Mouse (Mus musculus) G1E (cell line): ENCODE measurements around the gene Il11ra1. TPM values are rescaled to one million over a fixed set of nuclear protein-coding genes. Genes with fewer than 3 reads are reported as not detected.
"Not testable (repeated sequence)": the region's sequence is repeated elsewhere in the genome, so short reads cannot be mapped to it uniquely, and the experiment has no call there.

Experiments used
- ATAC-seq: 2 replicates; pipeline ENCODE4 v1.8.0; 2016; ENCODE audit warnings: mild to moderate bottlenecking; ENCODE audit not compliant: insufficient number of reproducible peaks, poor library complexity, low FRiP score, severe bottlenecking; ENCODE audit errors: extremely low read depth
- DNase-seq: peaks from one replicate; pipeline ENCODE4 v3.0.0; 2012; ENCODE audit warnings: low spot score
- H3K27me3 ChIP-seq: 2 replicates; pipeline ENCODE4 v1.6.1; 2012; ENCODE audit warnings: mild to moderate bottlenecking, low read length, inconsistent platforms; ENCODE audit not compliant: insufficient read depth
- H3K36me3 ChIP-seq: replicated peaks from 2 replicates; pipeline ENCODE3; 2012; ENCODE audit warnings: mild to moderate bottlenecking, inconsistent platforms
- H3K4me1 ChIP-seq: 2 replicates; pipeline ENCODE4 v1.6.1; 2012; ENCODE audit warnings: low read depth, low read length, inconsistent platforms, mixed read lengths; ENCODE audit not compliant: insufficient read depth
- H3K4me3 ChIP-seq: 2 replicates; pipeline ENCODE4 v1.5.1; 2012; ENCODE audit warnings: low read depth, mild to moderate bottlenecking, inconsistent platforms, low read length, moderate library complexity, mixed read lengths
- H3K9me3 ChIP-seq: replicated peaks from 2 replicates; pipeline ENCODE4 v1.6.1; 2012; ENCODE audit warnings: inconsistent platforms
- CTCF ChIP-seq: IDR thresholded peaks from 2 replicates; pipeline ENCODE4 v1.5.1; 2012; ENCODE audit warnings: low read depth, low read length, inconsistent platforms, mixed read lengths
- GATA1 ChIP-seq: IDR thresholded peaks from 2 replicates; pipeline ENCODE4 v1.6.1; 2012; ENCODE audit warnings: borderline replicate concordance, low read length, inconsistent platforms, mixed read lengths
- GATA2 ChIP-seq: IDR thresholded peaks from 2 replicates; pipeline ENCODE4 v1.6.1; 2012; ENCODE audit warnings: low read depth, low read length, inconsistent platforms, borderline replicate concordance
- POLR2AphosphoS5 ChIP-seq: IDR thresholded peaks from 2 replicates; pipeline ENCODE4 v1.6.1; 2012; ENCODE audit warnings: low read depth, low read length, inconsistent platforms; ENCODE audit not compliant: insufficient replicate concordance
- TAL1 ChIP-seq: conservative IDR thresholded peaks from 2 replicates; pipeline ENCODE4 v1.6.1; 2012; ENCODE audit warnings: low read depth, low read length, inconsistent platforms, mixed read lengths
- polyA plus RNA-seq: library from polyadenylated mRNA; stranded (reverse); fragments of >175 nt; gene quantifications from 2 replicates; pipeline ENCODE4 v1.2.3, GENCODE M21; 2012
- total RNA-seq, 2 experiments: library from RNA; stranded (forward) in 1 of 2; stranded (reverse) in 1 of 2; fragments of 200-1000 nt in 1 of 2; fragments of >200 nt in 1 of 2; fragmentation: Nextera tagmentation in 1 of 2; gene quantifications; 2 replicates each; pipeline ENCODE4 v1.2.3; 2014 to 2017

Il11ra1 gene
- total and polyA plus RNA-seq, 3 experiments = 3.4 to 18.5 (median 4.6) TPM

GRCm38 (mm10) chr4:41760288-41760721, 60.5 kb downstream of the Il11ra1 start:
- no peak for TF ChIP-seq GATA2
- TF ChIP-seq GATA1 = no peak
- TF ChIP-seq CTCF = no peak
- TF ChIP-seq POLR2AphosphoS5 = no peak
- TF ChIP-seq TAL1 = no peak
- Histone ChIP-seq H3K27me3 (no peaks in the 10 kb centered on the region), H3K36me3 (peaks cover 41% of the 10 kb centered on the region), H3K9me3 (no peaks in the 10 kb centered on the region), H3K4me3 (peak overlapping the region; percentile 62; the same call in 1 of the 2 replicates), H3K4me1 (peaks cover 51% of the 10 kb centered on the region)
- DNase-seq (peak; percentile 91), ATAC-seq (peak; percentile 89)

- H3K9me3 ChIP-seq = no peaks in the 10 kb centered on the region
- TF ChIP-seq CTCF (no peak), TAL1 (no peak), GATA2 (no peak), POLR2AphosphoS5 (no peak), GATA1 (no peak)
- H3K27me3 ChIP-seq = no peaks in the 10 kb centered on the region
- peak overlapping the region; percentile 62; the same call in 1 of the 2 replicates for H3K4me3 ChIP-seq
- H3K36me3 ChIP-seq = peaks cover 41% of the 10 kb centered on the region
- H3K4me1 ChIP-seq = peaks cover 47% of the 10 kb centered on the region
- DNase-seq (peak; percentile 10), ATAC-seq (no peak)
Measured at GRCm38 (mm10) chr4:41760911-41761310, 61.1 kb downstream of the Il11ra1 start.

- H3K4me3 ChIP-seq = no peak overlapping the region
- ATAC-seq (no peak), DNase-seq (no peak)
- no peaks in the 10 kb centered on the region for H3K27me3 ChIP-seq
- no peaks in the 10 kb centered on the region for H3K9me3 ChIP-seq
- TF ChIP-seq GATA2 (no peak), CTCF (no peak), POLR2AphosphoS5 (no peak), GATA1 (no peak), TAL1 (no peak)
- peaks cover 40% of the 10 kb centered on the region for H3K4me1 ChIP-seq
- H3K36me3 ChIP-seq = peaks cover 35% of the 10 kb centered on the region
Measured at GRCm38 (mm10) chr4:41761680-41762079, 61.9 kb downstream of the Il11ra1 start.

GRCm38 (mm10) chr4:41762099-41762687, 62.4 kb downstream of the Il11ra1 start:
- Histone ChIP-seq H3K4me3 (no peak overlapping the region), H3K27me3 (no peaks in the 10 kb centered on the region), H3K4me1 (peaks cover 35% of the 10 kb centered on the region), H3K9me3 (no peaks in the 10 kb centered on the region), H3K36me3 (peaks cover 30% of the 10 kb centered on the region)
- no peak for TF ChIP-seq POLR2AphosphoS5
- no peak for TF ChIP-seq GATA2
- no peak for TF ChIP-seq TAL1
- no peak for ATAC-seq
- no peak for DNase-seq

GRCm38 (mm10) chr4:41762688-41763114, 62.9 kb downstream of the Il11ra1 start:
- not testable (repeated sequence) for H3K4me3 ChIP-seq, H3K9me3 ChIP-seq, H3K27me3 ChIP-seq, ATAC-seq, DNase-seq
- H3K4me1 ChIP-seq = peaks cover 32% of the 10 kb centered on the region
- peaks cover 25% of the 10 kb centered on the region for H3K36me3 ChIP-seq

- ATAC-seq, DNase-seq, H3K9me3 ChIP-seq, H3K27me3 ChIP-seq, H3K4me3 ChIP-seq: not testable (repeated sequence)
- peaks cover 32% of the 10 kb centered on the region for H3K4me1 ChIP-seq
- H3K36me3 ChIP-seq = peaks cover 20% of the 10 kb centered on the region
Measured at GRCm38 (mm10) chr4:41763176-41763575, 63.4 kb downstream of the Il11ra1 start.

GRCm38 (mm10) chr4:41767301-41767700, 67.5 kb downstream of the Il11ra1 start:
- not testable (repeated sequence) for H3K27me3 ChIP-seq, DNase-seq, H3K4me1 ChIP-seq, H3K36me3 ChIP-seq, ATAC-seq, H3K4me3 ChIP-seq, H3K9me3 ChIP-seq

- not testable (repeated sequence) for H3K36me3 ChIP-seq, H3K4me1 ChIP-seq, H3K4me3 ChIP-seq, DNase-seq, H3K9me3 ChIP-seq, ATAC-seq, H3K27me3 ChIP-seq
Measured at GRCm38 (mm10) chr4:41772946-41773345, 73.2 kb downstream of the Il11ra1 start.

GRCm38 (mm10) chr4:41773502-41773901, 73.7 kb downstream of the Il11ra1 start:
- not testable (repeated sequence) for H3K9me3 ChIP-seq, ATAC-seq, DNase-seq, H3K4me3 ChIP-seq, H3K27me3 ChIP-seq, H3K36me3 ChIP-seq, H3K4me1 ChIP-seq

GRCm38 (mm10) chr4:41774002-41774401, 74.2 kb downstream of the Il11ra1 start, which contains the start of gene Ccl27a:
TSS of gene Ccl27a (minus strand) at chr4:41774247.
- not testable (repeated sequence) for H3K4me1 ChIP-seq, H3K36me3 ChIP-seq, H3K27me3 ChIP-seq, DNase-seq, H3K9me3 ChIP-seq, H3K4me3 ChIP-seq, ATAC-seq
